8 mouse cellular contexts compared by ENCODE assay signal in the genomic region with DNA sequence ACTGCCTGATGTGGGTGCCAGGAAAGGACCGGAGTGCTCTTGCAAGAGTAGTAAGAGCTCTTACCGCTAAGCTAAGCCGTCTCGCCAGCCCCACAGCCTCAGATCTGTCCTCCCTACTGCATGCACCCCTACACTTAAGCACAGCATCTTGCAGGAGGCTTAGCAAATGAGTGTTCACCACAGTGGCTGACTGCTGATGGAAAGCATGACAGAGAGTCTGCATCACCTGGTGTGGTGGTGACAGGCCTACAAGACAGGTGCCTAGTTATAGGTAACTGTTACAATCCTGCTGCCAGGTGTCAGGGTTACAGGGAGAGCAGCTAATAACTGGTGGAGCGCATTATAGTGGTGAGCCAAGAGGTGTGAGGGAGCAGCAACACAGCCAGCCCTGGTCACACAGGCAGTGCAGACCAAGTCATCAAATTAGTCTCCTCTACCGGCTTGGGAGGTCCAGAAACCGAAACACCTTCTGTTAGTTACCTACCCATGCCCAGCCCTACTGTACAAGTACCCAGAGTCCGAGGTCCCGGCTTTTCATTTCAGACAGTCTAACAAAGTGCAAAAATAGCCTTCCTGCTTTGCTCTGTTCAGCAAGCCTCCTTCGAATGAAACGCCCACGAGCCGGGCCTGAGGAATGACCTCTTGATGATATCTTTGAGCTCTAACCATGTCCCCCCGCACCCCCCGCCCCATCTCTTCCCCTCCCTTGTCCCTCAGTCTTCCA. TPM values are rescaled to one million over a fixed set of nuclear protein-coding genes. Genes with fewer than 3 reads are reported as not detected.
DNase-seq lines count a peak whose midpoint lies in the region; ATAC-seq and TF ChIP-seq lines count a peak whose summit lies in the region.

No protein-coding gene starts in this region.

- peak overlapping the region; percentile 96 for H3K4me2 ChIP-seq in embryonic facial prominence, embryonic 11.5 days (ENCODE audit: low read depth, low read length)
- peak overlapping the region; percentile 83 for H3K4me2 ChIP-seq in intestine, postnatal 0 days (replicated peaks; ENCODE audit: low read depth)
- H3K4me2 ChIP-seq in midbrain, embryonic 16.5 days (ENCODE audit: low read length): peak overlapping the region; percentile 96

- peak overlapping the region; percentile 94 for H3K4me3 ChIP-seq in kidney, adult 2 months (ENCODE audit: insufficient read depth, low read depth, low read length)
- H3K4me3 ChIP-seq in embryonic facial prominence, embryonic 11.5 days (ENCODE audit: low read depth, low read length): peak overlapping the region; percentile 76
- peak overlapping the region; percentile 78 for H3K4me3 ChIP-seq in intestine, postnatal 0 days (ENCODE audit: low read depth, low read length)
- peak overlapping the region; percentile 89 for H3K4me3 ChIP-seq in midbrain, embryonic 16.5 days (ENCODE audit: low read depth, low read length)

- TF ChIP-seq POLR2A in kidney, adult 2 months (IDR thresholded peaks at IDR 0.05; ENCODE audit: low read depth, low read length): no peak

- peaks cover 8% of the 10 kb centered on the region; the same call in 1 of the 2 replicates for H3K4me1 ChIP-seq in kidney, adult 2 months (ENCODE audit: control insufficient read depth, insufficient read depth, low read length)
- peaks cover 13% of the 10 kb centered on the region for H3K4me1 ChIP-seq in embryonic facial prominence, embryonic 11.5 days (ENCODE audit: control insufficient read depth, insufficient read depth, low read length)
- H3K4me1 ChIP-seq in intestine, postnatal 0 days (replicated peaks; ENCODE audit: control insufficient read depth, insufficient read depth, low read length): peaks cover 9% of the 10 kb centered on the region
- H3K4me1 ChIP-seq in midbrain, embryonic 16.5 days (ENCODE audit: control insufficient read depth, insufficient read depth, low read length): peaks cover 45% of the 10 kb centered on the region

- TF ChIP-seq CTCF in kidney, adult 2 months (conservative IDR thresholded peaks at IDR 0.05; ENCODE audit: insufficient read depth, insufficient read length, low read depth, low read length): no peak
- TF ChIP-seq CTCF in intestine, postnatal 0 days (IDR thresholded peaks at IDR 0.05; ENCODE audit: low read depth): no peak

- WGBS in kidney, adult 2 months: 23% methylated on average over 15 of the region's 15 CpGs
- 13% methylated on average over 15 of the region's 15 CpGs for WGBS in embryonic facial prominence, embryonic 11.5 days
- 14% methylated on average over 15 of the region's 15 CpGs for WGBS in intestine, postnatal 0 days
- WGBS in midbrain, embryonic 16.5 days: 7% methylated on average over 15 of the region's 15 CpGs

- ATAC-seq in embryonic facial prominence, embryonic 11.5 days (replicated peaks; ENCODE audit: insufficient number of reproducible peaks, low FRiP score, low TSS enrichment, low read depth): peak; percentile 8; the same call in 1 of the 2 replicates
- 0 out of 2 replicates have a peak, but pooled peaks have one; percentile 2 for ATAC-seq in intestine, postnatal 0 days
- peak; percentile 23 for ATAC-seq in midbrain, embryonic 16.5 days
- ATAC-seq in erythroid progenitor cell, adult 5-6 weeks (replicated peaks; ENCODE audit: low FRiP score, poor library complexity, severe bottlenecking): no peak

- H3K27me3 ChIP-seq in kidney, adult 2 months (replicated peaks; ENCODE audit: control insufficient read depth, insufficient read depth, low read length): no peaks in the 10 kb centered on the region
- H3K27me3 ChIP-seq in embryonic facial prominence, embryonic 11.5 days (ENCODE audit: control insufficient read depth, insufficient read depth, low read length): no peaks in the 10 kb centered on the region
- no peaks in the 10 kb centered on the region for H3K27me3 ChIP-seq in intestine, postnatal 0 days (replicated peaks; ENCODE audit: control insufficient read depth, insufficient read depth, low read length)
- no peaks in the 10 kb centered on the region for H3K27me3 ChIP-seq in midbrain, embryonic 16.5 days (ENCODE audit: control insufficient read depth, insufficient read depth, low read depth, low read length)

- H3K9me3 ChIP-seq in embryonic facial prominence, embryonic 11.5 days (replicated peaks; ENCODE audit: control insufficient read depth, low read length): no peaks in the 10 kb centered on the region
- no peaks in the 10 kb centered on the region for H3K9me3 ChIP-seq in intestine, postnatal 0 days (ENCODE audit: control insufficient read depth)
- H3K9me3 ChIP-seq in midbrain, embryonic 16.5 days (replicated peaks; ENCODE audit: control insufficient read depth, low read length, poor library complexity, severe bottlenecking): no peaks in the 10 kb centered on the region

- H3K27ac ChIP-seq in kidney, adult 2 months (ENCODE audit: insufficient read depth, low read depth, low read length): no peak overlapping the region
- peak overlapping the region; percentile 82 for H3K27ac ChIP-seq in embryonic facial prominence, embryonic 11.5 days (replicated peaks; ENCODE audit: low read depth, low read length)
- peak overlapping the region; percentile 79; the same call in 1 of the 2 replicates for H3K27ac ChIP-seq in intestine, postnatal 0 days (ENCODE audit: low read depth, low read length)
- peak overlapping the region; percentile 96 for H3K27ac ChIP-seq in midbrain, embryonic 16.5 days (ENCODE audit: low read length)

- no peak for DNase-seq in kidney, adult 2 months
- no peak for DNase-seq in kidney, adult 18-20 months
- DNase-seq in embryonic facial prominence, embryonic 11.5 days (ENCODE audit: low spot score): no peak
- no peak for DNase-seq in ovary, adult 18-20 months (ENCODE audit: low spot score)
- DNase-seq in urinary bladder, adult 18-20 months (ENCODE audit: low spot score in 2 of 2): no peak

- H3K9ac ChIP-seq in embryonic facial prominence, embryonic 11.5 days (replicated peaks; ENCODE audit: low read length): peak overlapping the region; percentile 96
- peak overlapping the region; percentile 81; the same call in 1 of the 2 replicates for H3K9ac ChIP-seq in intestine, postnatal 0 days (ENCODE audit: low read depth, low read length)
- H3K9ac ChIP-seq in midbrain, embryonic 16.5 days (ENCODE audit: low read depth, low read length): peak overlapping the region; percentile 99

- no peaks in the 10 kb centered on the region for H3K36me3 ChIP-seq in kidney, adult 2 months (ENCODE audit: control insufficient read depth, insufficient read depth, low read length)
- no peaks in the 10 kb centered on the region for H3K36me3 ChIP-seq in embryonic facial prominence, embryonic 11.5 days (replicated peaks; ENCODE audit: control insufficient read depth, insufficient read depth, low read depth, low read length)
- H3K36me3 ChIP-seq in intestine, postnatal 0 days (ENCODE audit: control insufficient read depth, insufficient read depth): no peaks in the 10 kb centered on the region
- H3K36me3 ChIP-seq in midbrain, embryonic 16.5 days (ENCODE audit: control insufficient read depth, insufficient read depth, low read length): no peaks in the 10 kb centered on the region

RNA-seq across cellular contexts. Expression of a gene that starts 0.8 kb away (rescaled TPM):
- 32.3 and 33.4 TPM in 2 replicates for polyA plus RNA-seq in kidney, adult 2 months (2012; rRNA removed)
- polyA plus RNA-seq in embryonic facial prominence, embryonic 11.5 days (2014; fragmentation: Nextera tagmentation; extraction: Ambion mirVana): 13.7 and 15.9 TPM in 2 replicates
- 13.9 and 15.3 TPM in 2 replicates for polyA plus RNA-seq in intestine, postnatal 0 days (2015; fragmentation: Nextera tagmentation; extraction: Ambion mirVana)
- polyA plus RNA-seq in midbrain, embryonic 16.5 days (2015; fragmentation: Nextera tagmentation; extraction: Ambion mirVana): 25.3 and 27.4 TPM in 2 replicates
- 2.2 and 8.8 TPM in 2 replicates for total RNA-seq in erythroid progenitor cell, adult 5-6 weeks (2015; ENCODE audit: low replicate concordance)
- total RNA-seq in erythroid progenitor cell, adult 5-6 weeks (2017; ENCODE audit: low replicate concordance): 5.0 and 11.5 TPM in 2 replicates

RNA-seq across cellular contexts. Expression of a gene that starts 28.1 kb away (rescaled TPM):
- polyA plus RNA-seq in kidney, adult 2 months (2012; rRNA removed): 10.2 and 13.2 TPM in 2 replicates
- polyA plus RNA-seq in embryonic facial prominence, embryonic 11.5 days (2014; fragmentation: Nextera tagmentation; extraction: Ambion mirVana): 22.0 and 27.1 TPM in 2 replicates
- polyA plus RNA-seq in intestine, postnatal 0 days (2015; fragmentation: Nextera tagmentation; extraction: Ambion mirVana): 12.1 and 12.2 TPM in 2 replicates
- polyA plus RNA-seq in midbrain, embryonic 16.5 days (2015; fragmentation: Nextera tagmentation; extraction: Ambion mirVana): 340 and 389 TPM in 2 replicates
- total RNA-seq in erythroid progenitor cell, adult 5-6 weeks (2015; ENCODE audit: low replicate concordance): 0.84 and 1.4 TPM in 2 replicates
- total RNA-seq in erythroid progenitor cell, adult 5-6 weeks (2017; ENCODE audit: low replicate concordance): 0.61 and 4.0 TPM in 2 replicates

Comparison
In these comparisons a context has a peak if more than half of its experiments do, and no peak if none do; other contexts are left out.
1. RNA of a gene that starts 28.1 kb away (polyA plus RNA-seq): 340 to 389 TPM in midbrain, embryonic 16.5 days; 22.0 to 27.1 TPM in embryonic facial prominence, embryonic 11.5 days, 10.2 to 13.2 TPM in kidney, adult 2 months and 12.1 to 12.2 TPM in intestine, postnatal 0 days; every median in the first group is over 10 times any median in the second.
2. Peak in every context shown above with its lines, with median percentiles within 50 percentile points of each other: H3K4me3 ChIP-seq, H3K4me2 ChIP-seq and H3K9ac ChIP-seq.